Mouse (Mus musculus): ENCODE results near the gene Sertad4.

DNA sequence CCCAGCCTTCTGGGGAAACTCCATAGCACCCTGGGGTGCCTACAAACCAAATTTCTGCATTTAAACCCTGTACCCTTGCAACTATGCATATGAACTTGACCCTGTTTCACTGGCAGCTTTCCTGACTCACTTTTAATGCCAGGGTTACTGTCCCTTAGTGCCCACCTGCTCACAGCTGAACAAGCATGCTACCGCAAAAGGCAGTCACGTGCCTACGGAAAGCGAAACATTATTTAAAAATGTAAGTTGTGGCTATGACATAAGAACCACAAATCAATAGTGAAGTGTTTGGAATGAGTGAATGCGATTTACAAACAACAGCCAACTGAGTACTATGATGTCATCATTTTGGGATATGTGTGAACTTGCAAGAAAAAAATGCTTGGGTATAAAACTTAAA, 2.0 kb upstream of the Sertad4 start:
- TF ChIP-seq CTCF (IDR thresholded peaks at IDR 0.05; ENCODE audit: insufficient read depth, low read depth, low read length) = no peak
- no peak for TF ChIP-seq POLR2A (IDR thresholded peaks at IDR 0.05; ENCODE audit: insufficient read depth, low read depth, low read length)

All from olfactory bulb, adult 2 months (tissue).